Mouse (Mus musculus) limb, embryonic 10.5 days (tissue): ENCODE data around the gene Notum. TPM values are rescaled to one million over a fixed set of nuclear protein-coding genes. Genes with fewer than 3 reads are reported as not detected.

Experiments
- DNase-seq: peaks from one replicate; pipeline ENCODE4 v3.0.0-alpha.2; 2017; ENCODE audit warnings: low spot score
- H3K27ac ChIP-seq: fragments of 300-500 bp; sonication (generic); 2 replicates; pipeline ENCODE4 v1.5.1; 2016; ENCODE audit warnings: mild to moderate bottlenecking
- H3K27me3 ChIP-seq: fragments of 300-500 bp; sonication (generic); 2 replicates; pipeline ENCODE4 v1.6.1; 2016; ENCODE audit warnings: low read depth, mild to moderate bottlenecking; ENCODE audit not compliant: poor library complexity, severe bottlenecking
- H3K36me3 ChIP-seq: fragments of 300-500 bp; sonication (generic); 2 replicates; pipeline ENCODE4 v1.6.1; 2016; ENCODE audit warnings: mild to moderate bottlenecking, moderate library complexity
- H3K4me1 ChIP-seq: fragments of 300-500 bp; sonication (generic); 2 replicates; pipeline ENCODE4 v1.6.1; 2016
- H3K4me3 ChIP-seq: fragments of 300-500 bp; sonication (generic); 2 replicates; pipeline ENCODE4 v1.5.1; 2016; ENCODE audit warnings: mild to moderate bottlenecking, moderate library complexity
- H3K9me3 ChIP-seq: fragments of 300-500 bp; sonication (generic); replicated peaks from 2 replicates; pipeline ENCODE4 v1.6.1; 2016; ENCODE audit warnings: mild to moderate bottlenecking
- WGBS: fragments of 180-500 bp; shearing (Covaris S2); methylation state at CpG from one replicate; pipeline ENCODE4 v1.1.7; 2016; 5-methylcytosine and 5-hydroxymethylcytosine counted together
- polyA plus RNA-seq: library from polyadenylated mRNA; unstranded; fragments of >200 nt; fragmentation: Nextera tagmentation; extraction: Ambion mirVana; gene quantifications from 2 replicates; pipeline ENCODE4 v1.2.1, GENCODE M21; 2016

The Notum gene
- polyA plus RNA-seq, 1 experiment from 2014 or later, result 9.1 TPM

DNA sequence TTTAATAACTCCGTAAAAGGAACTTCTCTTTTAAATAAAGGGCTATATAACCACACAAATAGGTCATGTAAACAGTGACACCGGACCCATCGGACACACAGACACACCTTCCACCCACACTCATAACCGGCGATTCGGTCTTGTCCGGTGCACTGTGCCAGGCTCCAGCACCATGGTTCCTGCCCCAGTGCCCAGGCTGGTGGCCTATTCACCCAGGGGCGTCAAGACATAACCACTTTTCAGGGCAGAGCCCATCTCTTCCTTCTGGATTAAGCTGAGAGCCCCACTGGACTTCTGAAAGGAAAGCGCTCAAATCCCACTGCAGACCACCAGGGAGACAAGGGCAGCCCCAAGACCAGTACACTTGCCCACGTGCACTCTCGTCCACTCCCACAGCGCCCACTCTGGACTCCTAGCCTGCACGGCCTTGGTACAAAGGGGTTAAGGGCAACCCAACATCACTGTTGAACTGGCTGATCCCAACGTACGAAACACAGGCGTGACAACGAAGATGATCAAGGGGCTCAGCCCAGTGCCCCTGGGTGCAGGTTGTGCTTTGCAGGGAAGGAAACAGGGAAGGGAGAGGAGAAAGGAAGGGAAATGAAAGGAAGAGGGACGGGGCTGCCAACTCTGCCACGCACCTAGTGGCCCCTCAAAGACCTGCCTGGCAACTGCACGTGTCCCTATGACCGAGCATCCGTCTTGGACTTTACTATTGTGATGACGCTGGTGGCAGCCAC is 32.2 kb downstream of the Notum start:
- H3K36me3 ChIP-seq, result peaks cover 43% of the 10 kb centered on the region
- no peaks in the 10 kb centered on the region for H3K27me3 ChIP-seq
- no peak for DNase-seq
- peak overlapping the region; percentile 19 for H3K4me3 ChIP-seq
- WGBS, result 97% methylated on average over 23 of the region's 23 CpGs
- H3K9me3 ChIP-seq, result no peaks in the 10 kb centered on the region
- no peak overlapping the region for H3K27ac ChIP-seq
- H3K4me1 ChIP-seq, result peaks cover 59% of the 10 kb centered on the region

DNA sequence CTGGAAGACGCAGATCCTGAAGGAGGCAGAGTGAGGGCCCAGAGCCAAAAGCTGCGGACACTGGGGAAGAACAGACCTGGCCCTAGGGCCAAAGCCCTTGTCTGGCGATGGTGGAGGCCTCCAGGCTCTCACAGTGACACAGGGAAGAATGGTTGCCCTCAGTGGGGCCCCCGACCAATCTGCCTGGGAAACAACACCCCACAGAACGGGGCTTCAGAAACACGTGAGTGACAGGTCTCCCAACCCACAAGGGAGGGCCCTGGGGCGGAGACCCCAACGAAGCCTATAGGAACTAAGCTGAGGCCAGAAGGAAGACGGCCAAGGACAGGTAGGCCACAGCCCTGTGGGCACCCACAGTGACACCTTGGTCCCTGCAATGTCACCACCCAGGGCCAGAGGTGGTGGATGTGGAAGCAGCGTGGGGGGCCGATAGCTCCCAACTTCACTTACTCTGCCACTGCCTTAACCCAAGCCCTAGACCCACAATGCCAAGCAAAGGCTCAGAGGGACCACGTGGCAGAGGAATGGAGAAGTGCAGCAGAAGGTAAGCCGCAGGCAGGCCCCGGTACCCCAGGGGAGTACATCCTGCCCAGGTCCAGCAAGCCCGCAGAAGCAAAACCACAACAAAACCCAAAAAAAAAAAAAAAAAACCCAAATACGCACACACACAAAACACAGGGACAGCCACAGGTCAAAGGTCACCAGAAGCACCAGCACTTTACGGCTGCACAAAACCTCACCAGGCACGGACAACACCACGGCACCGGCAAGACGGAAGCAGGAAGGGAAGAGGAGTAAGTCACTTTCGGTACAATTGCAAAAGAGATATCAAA is 33.3 kb downstream of the Notum start:
- Histone ChIP-seq H3K4me3 (no peak overlapping the region), H3K27me3 (no peaks in the 10 kb centered on the region), H3K4me1 (peaks cover 56% of the 10 kb centered on the region), H3K9me3 (no peaks in the 10 kb centered on the region), H3K36me3 (peaks cover 51% of the 10 kb centered on the region), H3K27ac (no peak overlapping the region)
- DNase-seq, result no peak
- WGBS, result 84% methylated on average over 22 of the region's 22 CpGs

DNA sequence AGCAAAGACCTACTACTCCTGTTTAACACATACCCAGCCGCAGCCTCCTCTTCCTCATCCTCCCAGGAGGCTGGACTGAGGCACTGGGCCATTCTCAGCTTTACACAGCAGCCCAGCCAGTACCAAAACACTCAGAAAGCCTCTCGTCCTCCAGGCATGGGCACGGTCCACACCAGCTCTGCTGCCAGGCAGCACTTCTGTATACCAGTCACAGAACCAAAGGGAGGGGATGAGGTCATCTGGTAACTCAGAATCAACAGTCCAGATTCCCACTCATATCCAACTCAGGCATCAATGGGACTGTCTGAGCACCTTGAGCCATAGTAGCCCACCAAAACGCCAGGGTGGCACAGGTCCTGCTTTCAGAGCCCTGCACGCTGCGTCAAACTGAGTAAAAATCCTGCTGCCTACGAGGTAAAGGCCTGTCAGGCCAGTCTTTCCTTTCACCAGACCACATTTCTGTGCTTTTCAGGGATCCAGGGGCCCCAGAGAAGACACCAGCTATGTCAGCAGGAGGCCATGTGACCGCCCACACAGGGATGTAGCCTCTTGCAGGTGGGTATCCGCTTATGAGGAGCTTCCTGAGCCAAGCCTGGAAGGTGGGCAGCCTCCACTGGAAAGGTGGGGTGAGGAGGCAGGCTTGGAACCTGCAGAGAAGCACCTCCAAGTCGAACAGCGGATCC is 34.0 kb downstream of the Notum start:
- H3K4me3 ChIP-seq, result no peak overlapping the region
- peaks cover 50% of the 10 kb centered on the region for H3K4me1 ChIP-seq
- 94% methylated on average over 11 of the region's 11 CpGs for WGBS
- no peak for DNase-seq
- H3K9me3 ChIP-seq, result no peaks in the 10 kb centered on the region
- peaks cover 57% of the 10 kb centered on the region for H3K36me3 ChIP-seq
- H3K27ac ChIP-seq, result no peak overlapping the region
- no peaks in the 10 kb centered on the region for H3K27me3 ChIP-seq

DNA sequence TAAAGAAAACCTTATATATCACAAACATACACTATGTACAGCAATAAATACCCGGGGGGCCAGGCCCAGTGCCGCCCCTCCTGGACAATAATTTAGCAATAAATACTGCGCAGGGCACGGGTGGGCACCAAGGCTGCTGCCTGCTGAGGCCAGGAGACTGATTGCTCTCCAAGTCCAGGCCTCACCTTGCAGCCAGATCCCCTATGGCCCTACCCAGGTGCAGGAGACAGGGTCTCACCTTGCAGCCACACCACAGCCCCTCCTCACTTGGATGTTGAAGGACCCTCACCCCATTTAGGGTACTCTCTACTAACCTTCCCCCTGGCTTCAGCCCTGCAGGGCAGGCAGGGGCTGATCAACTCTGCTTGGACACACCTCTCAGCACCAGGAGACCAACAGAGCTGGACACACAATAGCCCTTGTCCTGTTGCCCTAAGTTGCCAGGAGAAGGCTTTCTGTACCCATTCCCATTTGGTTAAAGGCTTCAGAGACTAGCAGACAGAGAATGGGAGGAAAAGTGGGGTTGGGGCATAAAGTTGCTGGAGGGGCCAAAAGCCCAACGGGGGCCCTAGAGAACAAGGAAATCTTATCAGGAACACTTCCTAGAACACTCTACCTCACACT is 35.7 kb downstream of the Notum start, which contains the start of gene Sirt7:
Gene Sirt7 (minus strand): TSS at position 89 of the 624 bp plus-strand sequence.
- 23% methylated on average over 5 of the region's 5 CpGs for WGBS
- no peak for DNase-seq
- peaks cover 33% of the 10 kb centered on the region for H3K4me1 ChIP-seq
- no peaks in the 10 kb centered on the region for H3K27me3 ChIP-seq
- H3K27ac ChIP-seq, result peak within 1 kb of the TSS; percentile 79
- H3K4me3 ChIP-seq, result peak within 1 kb of the TSS; percentile 87
- no peaks in the 10 kb centered on the region for H3K9me3 ChIP-seq
- peaks cover 71% of the 10 kb centered on the region for H3K36me3 ChIP-seq

DNA sequence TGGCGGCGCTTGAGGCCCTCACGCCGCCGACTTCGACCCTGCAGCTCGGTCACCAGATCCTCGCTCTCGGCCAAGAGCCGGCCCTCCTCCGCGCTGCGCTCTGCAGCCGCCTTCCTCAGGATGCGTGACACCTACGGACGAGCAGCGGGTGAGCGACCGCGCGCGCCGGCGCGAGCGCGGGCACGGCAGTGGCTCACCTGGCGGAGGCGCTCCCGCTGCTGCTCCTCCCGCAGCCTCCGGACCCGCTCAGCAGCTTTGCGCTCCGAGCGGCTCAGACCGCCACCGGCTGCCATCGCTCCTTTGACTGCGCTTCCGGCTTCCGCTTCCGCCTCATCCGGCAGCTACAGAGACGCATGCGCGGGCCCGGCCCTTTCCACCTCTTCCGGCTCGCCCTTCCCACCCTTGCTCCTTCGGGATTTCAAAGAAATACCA is 36.3 kb downstream of the Notum start:
- 0% methylated on average over 53 of the region's 53 CpGs for WGBS
- Histone ChIP-seq H3K9me3 (no peaks in the 10 kb centered on the region), H3K4me3 (peak overlapping the region; percentile 87), H3K36me3 (peaks cover 71% of the 10 kb centered on the region), H3K4me1 (peaks cover 28% of the 10 kb centered on the region), H3K27me3 (no peaks in the 10 kb centered on the region), H3K27ac (peak overlapping the region; percentile 79)
- peak; percentile 90 for DNase-seq

DNA sequence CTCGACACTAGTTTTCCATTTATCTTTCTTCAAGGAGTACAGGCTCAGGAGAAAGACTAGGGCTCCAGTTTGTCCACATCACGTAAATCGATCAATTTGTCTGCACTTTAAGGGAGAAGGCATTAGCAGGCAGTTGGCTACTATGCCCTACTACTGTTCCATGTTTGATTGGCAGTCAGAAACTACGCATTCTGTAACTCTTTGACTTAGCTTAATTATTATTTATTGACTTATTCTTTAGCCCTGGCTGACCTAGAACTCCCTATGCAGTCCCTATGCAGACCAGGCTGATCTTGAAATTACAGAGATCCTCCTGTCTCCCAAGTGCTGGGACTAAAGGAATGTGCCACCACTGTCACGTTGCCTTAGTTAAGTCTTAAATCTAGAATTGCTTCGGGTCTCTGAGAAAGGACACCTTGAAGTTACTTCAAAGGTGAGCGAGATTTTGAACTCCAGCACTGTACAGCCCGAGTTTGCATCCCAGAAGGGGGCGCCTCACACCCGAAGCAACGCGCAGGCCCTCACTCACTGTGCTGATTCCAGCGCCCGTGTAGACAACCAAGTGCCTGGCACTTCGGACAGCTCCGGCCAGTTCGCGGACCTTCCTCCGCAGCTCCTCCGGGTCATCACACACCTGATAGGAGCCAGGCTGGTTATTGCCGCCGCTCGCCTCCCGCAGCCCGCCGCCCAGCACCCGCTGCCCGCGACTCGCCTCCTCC is 36.9 kb downstream of the Notum start:
- Histone ChIP-seq H3K27ac (peak overlapping the region; percentile 79), H3K4me1 (peaks cover 22% of the 10 kb centered on the region), H3K4me3 (peak overlapping the region; percentile 87), H3K9me3 (no peaks in the 10 kb centered on the region), H3K27me3 (no peaks in the 10 kb centered on the region), H3K36me3 (peaks cover 70% of the 10 kb centered on the region)
- peak; percentile 74 for DNase-seq
- whole genome bisulfite sequencing, result 13% methylated on average over 30 of the region's 30 CpGs

DNA sequence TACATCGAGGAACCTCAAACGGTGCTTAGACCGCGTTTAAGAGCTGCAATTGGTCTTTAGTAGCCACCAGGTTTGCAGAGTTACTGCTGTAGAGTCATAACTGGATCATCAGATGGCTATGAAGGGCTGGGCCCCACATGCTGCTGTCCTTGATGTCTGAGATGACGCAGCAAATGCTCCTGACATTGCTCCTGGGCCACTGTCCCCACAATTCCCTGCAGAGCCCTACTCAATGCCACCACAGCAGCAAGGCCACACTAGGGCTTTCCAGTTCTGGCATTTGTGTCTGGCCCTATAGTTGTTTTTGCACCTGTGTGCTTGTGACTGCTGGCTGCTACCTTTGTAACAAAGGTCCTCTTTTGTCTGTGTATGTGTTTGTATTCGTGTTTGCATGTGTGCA is 38.2 kb downstream of the Notum start:
- Histone ChIP-seq H3K27me3 (no peaks in the 10 kb centered on the region), H3K4me3 (no peak overlapping the region), H3K36me3 (peaks cover 73% of the 10 kb centered on the region), H3K9me3 (no peaks in the 10 kb centered on the region), H3K4me1 (peaks cover 26% of the 10 kb centered on the region), H3K27ac (no peak overlapping the region)
- WGBS, result 93% methylated on average over 6 of the region's 6 CpGs
- no peak for DNase-seq

DNA sequence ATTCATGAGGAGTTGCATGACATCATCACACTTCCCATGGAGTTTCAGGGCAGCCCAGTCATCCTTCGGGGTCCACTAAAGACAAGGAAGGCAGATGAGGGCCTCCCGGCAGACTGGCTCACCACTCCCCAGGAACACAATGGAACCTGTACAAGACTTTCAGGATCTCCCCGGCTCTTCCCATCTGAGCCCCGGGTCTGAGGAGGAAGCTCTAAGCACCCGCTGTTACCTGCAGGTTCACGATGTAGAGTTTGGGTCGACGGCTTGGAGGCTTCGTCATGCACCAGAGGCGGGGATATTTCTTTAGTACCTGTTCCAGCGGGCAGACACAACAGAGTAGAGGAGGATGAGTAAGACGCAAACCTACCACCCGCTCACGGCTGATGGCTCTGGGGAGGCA is 40.8 kb downstream of the Notum start:
- WGBS, result 95% methylated on average over 14 of the region's 14 CpGs
- Histone ChIP-seq H3K27ac (no peak overlapping the region), H3K4me3 (no peak overlapping the region), H3K27me3 (no peaks in the 10 kb centered on the region), H3K4me1 (peaks cover 33% of the 10 kb centered on the region), H3K9me3 (no peaks in the 10 kb centered on the region), H3K36me3 (peaks cover 65% of the 10 kb centered on the region)
- DNase-seq, result no peak

DNA sequence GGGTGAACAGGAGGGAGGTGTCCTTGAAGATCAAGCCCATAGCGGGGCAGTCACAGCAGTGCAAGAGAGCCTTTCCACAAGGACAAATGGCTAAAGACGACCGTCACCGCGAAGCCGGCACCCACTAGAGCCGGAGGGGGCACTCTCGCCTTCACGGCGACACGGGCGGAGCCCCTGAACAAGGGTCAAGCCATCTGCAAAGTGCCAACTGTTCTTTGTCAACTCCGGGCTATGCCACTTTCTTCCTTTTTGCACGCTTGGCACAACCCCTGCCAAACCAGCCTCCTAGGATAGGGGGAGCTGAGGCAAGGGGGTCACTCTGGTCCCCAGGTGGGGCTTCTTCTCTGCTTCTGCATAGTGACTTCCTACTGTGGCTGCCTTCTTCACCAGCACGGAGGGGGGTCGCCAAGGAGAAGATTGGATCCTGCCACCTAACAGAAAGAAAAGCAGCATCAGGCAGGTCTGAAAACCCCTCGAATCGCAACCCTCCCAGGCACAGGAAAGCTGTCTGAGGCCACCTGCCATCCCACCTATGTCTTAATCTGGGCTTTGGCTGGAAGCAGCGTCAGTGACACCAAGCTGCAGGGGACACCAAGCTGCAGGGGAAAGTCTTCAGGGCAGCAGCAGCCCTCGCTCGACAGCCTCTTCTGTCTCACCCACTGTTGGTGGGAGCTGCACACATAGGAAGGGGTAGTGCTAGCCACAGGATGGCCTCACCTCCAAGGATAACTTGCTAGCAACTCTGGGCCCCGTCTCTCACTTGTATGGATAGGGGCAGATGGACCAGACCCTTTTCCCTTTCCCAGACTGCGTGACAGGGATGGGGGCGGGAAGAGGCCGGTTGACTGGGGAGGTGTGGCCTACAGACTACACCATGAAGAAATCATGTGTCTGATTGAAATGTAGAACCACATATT is 42.1 kb downstream of the Notum start:
- Histone ChIP-seq H3K36me3 (peaks cover 76% of the 10 kb centered on the region), H3K9me3 (no peaks in the 10 kb centered on the region), H3K27me3 (no peaks in the 10 kb centered on the region), H3K4me1 (peaks cover 22% of the 10 kb centered on the region), H3K4me3 (0 out of 2 replicates have a peak overlapping the region, but pooled peaks have one; percentile 85), H3K27ac (no peak overlapping the region)
- DNase-seq, result no peak
- WGBS, result 94% methylated on average over 25 of the region's 25 CpGs

DNA sequence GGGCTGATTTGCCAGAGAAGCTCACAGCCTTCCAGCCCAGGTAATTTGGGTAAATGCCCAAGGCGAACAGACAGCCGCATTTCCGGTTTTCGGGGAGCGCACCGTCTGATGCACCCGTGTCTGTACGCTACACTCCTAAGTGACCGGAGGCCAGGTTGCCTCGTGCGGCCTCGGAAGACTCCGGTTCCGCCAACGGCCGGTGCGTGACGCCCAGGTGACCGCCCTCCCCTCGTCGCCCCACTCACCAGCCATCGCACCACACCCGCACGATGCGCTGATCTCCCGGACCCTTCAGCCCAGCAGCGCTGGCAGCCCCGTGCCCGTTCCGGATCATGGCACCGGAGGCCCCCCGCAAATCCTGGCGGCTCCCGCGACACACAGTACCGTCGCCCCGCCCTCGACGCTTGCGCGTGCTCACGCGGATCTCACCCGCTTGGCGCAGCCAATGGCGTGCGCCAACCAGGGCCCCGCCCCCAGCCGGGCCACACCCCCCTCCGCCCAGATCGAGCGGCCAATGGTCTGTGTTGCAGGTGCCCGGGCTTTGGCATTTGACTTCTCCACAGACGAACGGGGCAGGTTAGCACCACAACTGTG is 43.4 kb downstream of the Notum start, which contains the start of gene Pcyt2:
Gene Pcyt2 (minus strand): TSS at position 418 of the 594 bp plus-strand sequence.
- peaks cover 20% of the 10 kb centered on the region for H3K4me1 ChIP-seq
- H3K27me3 ChIP-seq, result no peaks in the 10 kb centered on the region
- H3K36me3 ChIP-seq, result peaks cover 80% of the 10 kb centered on the region
- peak; percentile 93 for DNase-seq
- H3K27ac ChIP-seq, result peak within 1 kb of the TSS; percentile 90
- H3K9me3 ChIP-seq, result no peaks in the 10 kb centered on the region
- WGBS, result 1% methylated on average over 56 of the region's 56 CpGs
- peak within 1 kb of the TSS; percentile 85 for H3K4me3 ChIP-seq
